Mouse (Mus musculus) liver, embryonic 13.5 days (tissue): ENCODE data around the gene Dnah12. TPM values are rescaled to one million over a fixed set of nuclear protein-coding genes. Genes with fewer than 3 reads are reported as not detected.
"Not testable (repeated sequence)": the region's sequence is repeated elsewhere in the genome, so short reads cannot be mapped to it uniquely, and the experiment has no call there.

ENCODE experiments used
- ATAC-seq: fragments of 200-750 bp; cut with Nextera tagmentation; 2 replicates; pipeline ENCODE4 v1.8.0; 2017; ENCODE audit warnings: low read depth, mild to moderate bottlenecking, moderate number of reproducible peaks, moderate library complexity
- DNase-seq: peaks from one replicate; pipeline ENCODE4 v3.0.0; 2022
- H3K27ac ChIP-seq: fragments of 300-500 bp; sonication (generic); 2 replicates; pipeline ENCODE4 v1.5.1; 2015; ENCODE audit warnings: moderate library complexity, mild to moderate bottlenecking, inconsistent platforms
- H3K27me3 ChIP-seq: fragments of 300-500 bp; sonication (generic); 2 replicates; pipeline ENCODE4 v1.6.1; 2015; ENCODE audit warnings: mild to moderate bottlenecking, inconsistent platforms
- H3K36me3 ChIP-seq: fragments of 300-500 bp; sonication (generic); 2 replicates; pipeline ENCODE4 v1.6.1; 2015; ENCODE audit warnings: mild to moderate bottlenecking, inconsistent platforms
- H3K4me1 ChIP-seq: fragments of 300-500 bp; sonication (generic); replicated peaks from 2 replicates; pipeline ENCODE4 v1.6.1; 2015; ENCODE audit warnings: inconsistent platforms
- H3K4me2 ChIP-seq: fragments of 300-500 bp; sonication (generic); 2 replicates; pipeline ENCODE4 v1.6.1; 2015; ENCODE audit warnings: inconsistent platforms, mild to moderate bottlenecking, moderate library complexity
- H3K4me3 ChIP-seq: fragments of 300-500 bp; sonication (generic); replicated peaks from 2 replicates; pipeline ENCODE4 v1.5.1; 2015; ENCODE audit warnings: mild to moderate bottlenecking, inconsistent platforms
- H3K9ac ChIP-seq: fragments of 300-500 bp; sonication (generic); 2 replicates; pipeline ENCODE4 v1.6.1; 2015; ENCODE audit warnings: mild to moderate bottlenecking, inconsistent platforms
- H3K9me3 ChIP-seq: fragments of 300-500 bp; sonication (generic); replicated peaks from 2 replicates; pipeline ENCODE4 v1.6.1; 2016; ENCODE audit warnings: inconsistent platforms
- WGBS: fragments of 180-500 bp; shearing (Covaris S2); methylation state at CpG from one replicate; pipeline ENCODE4 v1.1.7; 2015; ENCODE audit not compliant: insufficient replicate concordance; 5-methylcytosine and 5-hydroxymethylcytosine counted together
- polyA plus RNA-seq: library from polyadenylated mRNA; unstranded; fragments of >200 nt; fragmentation: Nextera tagmentation; extraction: Ambion mirVana; gene quantifications from 2 replicates; pipeline ENCODE4 v1.2.1, GENCODE M21; 2015

Gene Dnah12
- polyA plus RNA-seq, 1 experiment from 2014 or later: 0.02 TPM

DNA sequence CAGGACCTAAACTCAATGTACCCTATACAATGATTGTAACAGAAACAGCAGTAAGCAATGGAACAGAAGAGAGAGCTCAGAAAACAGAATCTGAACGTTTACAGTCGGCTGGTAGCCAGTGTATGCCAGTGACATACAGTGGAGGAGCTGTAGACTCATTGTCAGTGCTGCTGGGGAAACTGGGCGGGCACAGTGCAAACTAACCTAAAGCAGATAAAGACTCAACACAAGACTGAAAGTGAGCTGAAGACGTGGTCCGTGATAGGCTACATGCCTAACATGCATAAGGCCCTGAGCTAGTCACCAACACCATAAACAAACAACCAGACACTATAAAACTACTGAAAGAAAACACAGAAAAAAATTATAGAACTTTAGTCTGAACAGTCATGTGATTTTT lies 188.6 kb downstream of the Dnah12 start:
- Histone ChIP-seq H3K27ac (no peak overlapping the region), H3K36me3 (no peaks in the 10 kb centered on the region), H3K4me3 (no peak overlapping the region), H3K27me3 (no peaks in the 10 kb centered on the region), H3K9me3 (no peaks in the 10 kb centered on the region), H3K4me2 (no peak overlapping the region), H3K4me1 (no peaks in the 10 kb centered on the region), H3K9ac (no peak overlapping the region)
- ATAC-seq: no peak
- 47% methylated on average over 5 of the region's 5 CpGs for WGBS
- DNase-seq: no peak

DNA sequence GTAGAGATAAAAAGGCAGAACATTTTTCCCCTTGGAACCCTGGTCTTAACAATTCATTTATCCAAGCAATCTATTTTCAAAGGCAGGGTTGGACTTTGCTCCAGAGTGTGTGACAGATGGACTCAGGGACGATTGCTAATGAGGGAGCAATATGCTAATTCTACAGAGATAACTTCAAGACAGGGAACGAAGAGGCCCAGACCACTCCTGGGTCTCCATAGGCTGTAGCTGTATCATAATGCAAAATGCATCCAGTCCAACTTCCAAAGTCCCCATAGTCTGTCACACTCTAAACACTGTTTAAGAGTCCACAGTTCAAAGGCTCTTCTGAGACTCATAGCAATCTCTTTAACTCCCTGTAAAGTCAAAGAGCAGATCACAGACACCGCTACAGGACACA lies 194.2 kb downstream of the Dnah12 start:
- H3K9ac ChIP-seq: no peak overlapping the region
- ATAC-seq: no peak
- WGBS: 57% methylated on average over 3 of the region's 3 CpGs

DNA sequence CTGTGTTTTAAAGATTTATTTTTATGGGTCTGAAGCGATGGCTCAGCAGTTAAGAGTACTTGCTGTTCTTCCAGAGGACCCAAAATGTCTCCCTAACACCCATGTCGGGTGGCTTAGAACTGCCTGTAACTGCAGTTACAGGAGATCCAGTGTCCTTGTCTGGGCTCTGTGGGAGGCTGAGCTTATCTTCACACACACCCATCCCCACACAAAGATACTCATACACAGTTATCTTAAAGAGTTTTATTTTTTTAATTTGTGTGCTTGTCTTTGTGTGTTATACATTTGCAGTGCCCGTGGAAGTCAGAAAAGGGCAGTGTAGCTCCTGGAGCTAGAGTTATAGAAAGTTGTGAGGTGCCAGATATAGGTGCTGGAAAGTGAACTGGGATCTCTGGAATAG lies 197.7 kb downstream of the Dnah12 start:
- no peak overlapping the region for H3K4me3 ChIP-seq
- H3K4me2 ChIP-seq: no peak overlapping the region
- WGBS: 38% methylated on average over 3 of the region's 3 CpGs
- no peaks in the 10 kb centered on the region for H3K36me3 ChIP-seq
- 0 out of 2 replicates have a peak, but pooled peaks cover 2% of the 10 kb centered on the region for H3K4me1 ChIP-seq
- DNase-seq: no peak
- H3K9ac ChIP-seq: no peak overlapping the region
- 0 out of 2 replicates have a peak, but pooled peaks have one; percentile 55 for ATAC-seq
- no peaks in the 10 kb centered on the region for H3K27me3 ChIP-seq
- no peak overlapping the region for H3K27ac ChIP-seq
- no peaks in the 10 kb centered on the region for H3K9me3 ChIP-seq

More for the DNA sequence above, 194.2 kb downstream of the Dnah12 start:
- H3K4me3 ChIP-seq: no peak overlapping the region
- H3K36me3 ChIP-seq: no peaks in the 10 kb centered on the region
- H3K4me2 ChIP-seq: no peak overlapping the region
- 0 out of 2 replicates have a peak, but pooled peaks cover 2% of the 10 kb centered on the region for H3K4me1 ChIP-seq
- no peak overlapping the region for H3K27ac ChIP-seq
- no peak for DNase-seq
- H3K9me3 ChIP-seq: no peaks in the 10 kb centered on the region
- no peaks in the 10 kb centered on the region for H3K27me3 ChIP-seq

DNA sequence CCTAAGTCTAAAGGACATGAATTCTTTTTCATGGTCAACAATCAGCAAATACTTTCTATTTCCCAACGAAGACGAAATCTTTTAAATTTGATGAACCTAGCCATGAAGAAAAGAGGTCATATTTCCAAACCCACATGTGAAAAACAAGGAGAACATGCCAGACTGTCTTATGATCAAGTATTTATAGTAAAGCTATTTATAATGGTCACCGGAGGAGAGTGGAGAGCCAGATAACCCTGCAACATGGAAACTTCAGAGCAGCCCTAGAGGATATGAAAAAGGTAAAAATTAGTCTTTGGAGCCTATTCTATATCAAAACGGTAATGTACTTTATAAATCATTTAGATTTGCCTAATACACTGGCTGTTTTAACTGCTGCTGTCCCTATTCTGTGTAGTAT lies 201.3 kb downstream of the Dnah12 start, which contains the start of gene Asb14:
TSS of gene Asb14 (plus strand) at position 166 of the 400 bp plus-strand sequence.
- Histone ChIP-seq H3K4me3 (no peak within 1 kb of the TSS), H3K4me2 (no peak within 1 kb of the TSS), H3K27me3 (no peaks in the 10 kb centered on the region), H3K27ac (no peak within 1 kb of the TSS), H3K9me3 (no peaks in the 10 kb centered on the region), H3K9ac (no peak within 1 kb of the TSS), H3K36me3 (no peaks in the 10 kb centered on the region), H3K4me1 (0 out of 2 replicates have a peak, but pooled peaks cover 2% of the 10 kb centered on the region)
- DNase-seq (no peak), ATAC-seq (no peak)
- WGBS: 76% methylated on average over 4 of the region's 4 CpGs

DNA sequence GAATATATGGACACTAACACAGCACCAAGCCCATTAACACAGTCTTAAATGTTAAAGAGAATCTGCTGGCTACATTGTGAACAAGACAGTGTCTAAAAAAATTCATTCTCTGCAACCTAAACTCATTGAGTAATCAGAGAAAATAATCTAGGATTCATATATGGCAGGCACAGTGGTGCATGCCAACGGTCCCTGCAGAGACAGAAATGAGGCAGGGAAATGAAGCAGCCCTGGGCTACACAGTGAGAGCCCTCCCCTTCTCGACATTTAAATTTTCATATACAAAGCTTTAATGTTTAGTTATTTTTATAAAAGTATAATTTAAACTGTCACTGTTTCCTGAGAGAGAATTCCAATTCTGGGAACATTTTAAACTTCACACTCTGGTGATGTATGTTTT lies 206.4 kb downstream of the Dnah12 start:
- DNase-seq (no peak), ATAC-seq (no peak)
- no peak overlapping the region for H3K27ac ChIP-seq
- no peaks in the 10 kb centered on the region for H3K4me1 ChIP-seq
- no peaks in the 10 kb centered on the region for H3K9me3 ChIP-seq
- WGBS: 64% methylated on average over 2 of the region's 2 CpGs
- no peaks in the 10 kb centered on the region for H3K36me3 ChIP-seq
- no peak overlapping the region for H3K4me2 ChIP-seq
- no peak overlapping the region for H3K9ac ChIP-seq
- no peak overlapping the region for H3K4me3 ChIP-seq
- no peaks in the 10 kb centered on the region for H3K27me3 ChIP-seq

DNA sequence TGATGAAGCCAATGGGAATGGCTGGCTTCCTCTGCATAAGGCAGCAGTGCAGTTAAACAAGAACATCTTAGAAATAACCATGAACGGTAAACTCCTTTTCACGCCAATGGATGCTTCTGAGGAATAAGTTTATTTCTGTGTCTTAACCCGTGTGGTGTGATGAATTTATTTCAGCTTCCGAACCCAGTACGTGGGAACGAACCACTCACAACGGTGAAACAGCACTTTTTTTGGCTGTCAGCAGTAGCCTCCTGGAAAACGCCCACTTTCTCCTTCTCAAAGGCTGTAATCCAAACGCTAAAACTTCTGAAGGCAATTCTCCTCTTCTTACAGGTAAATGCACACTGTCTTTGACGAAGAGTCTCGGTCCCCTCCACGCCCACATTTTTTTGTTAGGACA lies 207.8 kb downstream of the Dnah12 start:
- Histone ChIP-seq H3K4me3 (no peak overlapping the region), H3K4me1 (no peaks in the 10 kb centered on the region), H3K9ac (no peak overlapping the region), H3K36me3 (no peaks in the 10 kb centered on the region), H3K9me3 (no peaks in the 10 kb centered on the region), H3K4me2 (no peak overlapping the region), H3K27ac (no peak overlapping the region), H3K27me3 (no peaks in the 10 kb centered on the region)
- ATAC-seq (no peak), DNase-seq (no peak)
- WGBS: 69% methylated on average over 12 of the region's 12 CpGs

DNA sequence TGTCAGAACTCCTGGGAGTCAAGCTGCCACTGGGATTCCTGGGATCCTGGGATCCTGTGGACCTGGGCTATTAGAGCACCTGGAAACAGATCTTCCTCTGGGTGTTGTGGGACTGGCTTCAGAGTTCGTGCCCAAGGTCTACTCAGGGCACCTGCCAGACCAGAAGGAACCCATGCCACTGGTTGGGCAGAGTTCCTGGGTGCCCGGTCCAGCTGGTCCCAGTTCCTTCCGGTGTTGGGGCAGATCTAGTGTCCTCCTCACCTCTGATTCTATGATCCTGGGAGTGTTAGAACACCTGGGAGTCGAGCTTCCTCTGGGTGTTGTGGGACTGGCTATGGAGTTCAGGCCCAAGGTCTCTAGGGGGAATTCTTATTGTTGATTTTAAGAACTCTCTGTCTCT lies 214.3 kb downstream of the Dnah12 start:
- no peak overlapping the region for H3K4me3 ChIP-seq
- no peak overlapping the region for H3K9ac ChIP-seq
- H3K36me3 ChIP-seq: no peaks in the 10 kb centered on the region
- no peaks in the 10 kb centered on the region for H3K27me3 ChIP-seq
- WGBS: 65% methylated on average over 4 of the region's 4 CpGs
- no peak for ATAC-seq
- H3K9me3 ChIP-seq: no peaks in the 10 kb centered on the region
- no peak overlapping the region for H3K4me2 ChIP-seq
- no peak for DNase-seq
- H3K4me1 ChIP-seq: no peaks in the 10 kb centered on the region
- H3K27ac ChIP-seq: no peak overlapping the region

DNA sequence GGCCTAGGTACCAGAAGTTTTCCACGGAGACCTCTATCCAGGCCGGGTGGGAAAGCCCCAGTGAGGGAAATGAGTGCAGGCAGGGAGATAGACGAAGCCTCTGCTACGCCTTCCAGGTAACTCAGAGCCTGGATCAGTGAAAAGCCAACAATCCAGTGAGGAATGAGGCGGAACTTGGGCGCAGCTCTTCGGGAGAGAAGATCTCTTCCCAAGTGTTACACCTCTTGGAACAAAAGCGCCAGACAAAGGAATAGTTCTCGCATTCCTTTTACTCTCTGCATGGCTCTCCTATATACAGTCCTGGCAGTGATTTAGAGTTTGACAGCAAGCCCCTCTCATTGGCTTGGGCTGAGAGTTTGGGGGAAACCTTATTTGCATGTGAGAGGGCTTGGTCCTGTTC lies 217.4 kb downstream of the Dnah12 start:
- not testable (repeated sequence) for H3K4me1 ChIP-seq, ATAC-seq, H3K4me3 ChIP-seq, DNase-seq, H3K27me3 ChIP-seq, H3K9ac ChIP-seq, H3K4me2 ChIP-seq, H3K9me3 ChIP-seq, H3K36me3 ChIP-seq, H3K27ac ChIP-seq
- WGBS: 53% methylated on average over 9 of the region's 9 CpGs

DNA sequence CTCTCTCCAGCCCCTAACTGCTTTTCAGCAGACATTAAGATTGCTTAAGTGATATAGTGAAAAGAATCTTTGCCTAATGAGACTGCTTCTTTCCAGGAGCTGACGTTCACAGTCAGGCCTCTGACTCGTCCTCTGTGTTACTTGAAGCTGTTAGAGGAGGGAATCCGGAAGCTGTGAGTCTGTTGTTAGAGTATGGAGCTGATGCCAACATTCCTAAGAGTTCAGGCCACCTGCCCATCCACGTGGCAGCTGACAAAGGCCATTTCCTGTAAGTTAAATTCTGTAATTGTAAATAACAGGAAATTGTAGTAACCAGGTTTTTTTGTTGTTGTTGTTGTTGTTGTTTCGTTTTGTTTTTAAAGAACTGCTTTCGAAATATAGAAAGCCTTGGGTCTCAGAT lies 218.1 kb downstream of the Dnah12 start:
- Histone ChIP-seq H3K4me2 (no peak overlapping the region), H3K27ac (no peak overlapping the region), H3K4me1 (no peaks in the 10 kb centered on the region), H3K9ac (no peak overlapping the region), H3K27me3 (no peaks in the 10 kb centered on the region), H3K36me3 (no peaks in the 10 kb centered on the region), H3K9me3 (no peaks in the 10 kb centered on the region), H3K4me3 (no peak overlapping the region)
- DNase-seq (no peak), ATAC-seq (no peak)
- 59% methylated on average over 6 of the region's 6 CpGs for WGBS

DNA sequence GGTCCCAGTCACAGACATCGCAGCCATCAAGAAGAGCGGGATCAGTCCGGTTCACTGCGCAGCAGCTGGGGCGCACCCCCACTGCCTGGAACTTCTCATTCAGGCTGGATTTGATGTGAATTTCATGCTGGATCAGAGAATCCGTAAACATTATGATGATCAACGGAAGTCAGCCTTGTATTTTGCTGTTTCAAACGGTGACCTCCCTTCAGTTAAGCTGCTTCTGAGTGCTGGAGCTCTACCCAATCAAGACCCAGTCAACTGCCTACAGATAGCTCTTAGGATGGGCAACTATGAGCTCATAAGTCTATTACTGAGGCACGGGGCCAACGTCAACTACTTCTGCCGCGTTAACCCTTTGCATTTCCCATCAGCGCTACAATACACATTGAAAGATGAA lies 218.8 kb downstream of the Dnah12 start:
- WGBS: 80% methylated on average over 13 of the region's 13 CpGs
- Histone ChIP-seq H3K27me3 (no peaks in the 10 kb centered on the region), H3K9ac (no peak overlapping the region), H3K4me3 (no peak overlapping the region), H3K4me2 (no peak overlapping the region), H3K4me1 (no peaks in the 10 kb centered on the region), H3K36me3 (no peaks in the 10 kb centered on the region), H3K27ac (no peak overlapping the region), H3K9me3 (no peaks in the 10 kb centered on the region)
- no peak for ATAC-seq
- DNase-seq: no peak

DNA sequence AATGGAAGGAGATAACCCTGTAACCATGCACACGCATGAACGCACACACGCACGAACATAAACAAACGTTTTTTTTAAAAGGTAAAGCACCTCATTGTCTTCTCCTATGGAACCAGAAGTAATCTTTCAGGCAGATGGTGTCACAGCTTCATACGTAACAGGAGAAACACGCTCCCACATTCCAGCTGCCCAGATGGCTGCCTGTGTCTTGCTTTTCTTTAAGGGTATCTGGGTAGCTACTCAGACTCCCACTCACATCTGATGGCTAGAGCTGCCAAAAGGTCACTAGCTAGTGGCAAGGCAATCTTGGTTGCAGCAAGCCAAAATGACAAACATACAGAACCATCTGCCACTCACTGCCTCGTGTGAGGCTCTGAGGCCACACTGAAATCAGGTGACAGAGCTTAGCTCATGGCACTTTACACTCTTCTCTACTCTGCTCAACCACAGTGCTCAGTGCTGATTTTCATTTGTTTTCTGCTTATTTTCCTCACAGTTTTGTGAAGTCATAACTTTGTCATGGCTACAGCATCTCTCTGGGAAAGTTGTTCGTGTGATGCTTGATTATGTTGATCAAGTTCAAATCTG lies 220.7 kb downstream of the Dnah12 start:
- 72% methylated on average over 9 of the region's 9 CpGs for WGBS
- no peak for DNase-seq
- Histone ChIP-seq H3K4me3 (no peak overlapping the region), H3K4me2 (no peak overlapping the region), H3K27me3 (no peaks in the 10 kb centered on the region), H3K9ac (no peak overlapping the region), H3K27ac (no peak overlapping the region), H3K4me1 (no peaks in the 10 kb centered on the region), H3K36me3 (no peaks in the 10 kb centered on the region), H3K9me3 (no peaks in the 10 kb centered on the region)
- ATAC-seq: no peak

DNA sequence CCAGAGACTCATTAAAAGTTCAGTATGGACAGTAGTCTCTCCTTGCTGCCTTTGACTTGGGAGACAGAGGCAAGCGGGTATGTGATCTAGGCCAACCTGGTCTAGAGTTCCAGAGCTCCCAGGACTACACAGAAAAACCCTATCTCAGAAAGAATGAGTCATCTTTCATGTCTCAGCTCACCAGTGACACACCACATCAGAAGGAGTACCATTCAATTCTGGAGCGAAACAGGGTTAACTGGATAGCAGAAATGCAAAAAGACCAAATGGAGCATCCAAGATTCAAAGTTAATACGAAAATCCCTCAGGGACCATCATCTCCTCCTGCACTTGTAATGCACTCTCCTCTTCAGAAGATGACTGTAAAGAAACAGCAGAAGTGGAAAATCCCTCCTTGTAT lies 226.2 kb downstream of the Dnah12 start:
- DNase-seq (no peak), ATAC-seq (no peak)
- no peak overlapping the region for H3K4me3 ChIP-seq
- WGBS: 70% methylated on average over 3 of the region's 3 CpGs
- H3K27me3 ChIP-seq: no peaks in the 10 kb centered on the region
- H3K4me2 ChIP-seq: no peak overlapping the region
- H3K27ac ChIP-seq: no peak overlapping the region
- H3K36me3 ChIP-seq: 0 out of 2 replicates have a peak, but pooled peaks cover 5% of the 10 kb centered on the region
- peaks cover 8% of the 10 kb centered on the region for H3K4me1 ChIP-seq
- H3K9ac ChIP-seq: no peak overlapping the region
- H3K9me3 ChIP-seq: no peaks in the 10 kb centered on the region
